Comparison of ENCODE assay signal across 22 mouse cellular contexts in the genomic region with DNA sequence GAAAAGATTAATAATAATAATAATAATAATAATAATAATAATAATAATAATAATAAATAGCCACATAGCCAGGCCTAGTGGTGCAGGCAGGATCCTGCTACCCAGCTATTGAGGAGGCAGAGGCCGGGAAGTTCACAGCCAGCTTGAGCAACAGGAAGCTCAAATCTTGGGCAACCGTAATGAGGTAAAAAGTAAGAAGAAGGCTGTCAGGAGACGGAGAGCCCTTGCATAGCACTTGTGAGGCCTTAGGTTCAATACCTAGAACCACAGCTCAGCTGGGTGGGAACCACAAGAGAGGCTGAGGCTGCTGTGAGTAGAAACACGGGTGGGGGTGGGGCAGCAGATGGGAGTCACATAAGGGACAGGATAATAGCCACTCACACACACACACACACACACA. TPM values are rescaled to one million over a fixed set of nuclear protein-coding genes. Genes with fewer than 3 reads are reported as not detected.
A peak's percentile ranks its signal among the peaks of the same experiment; 100 is the strongest.
DNase-seq lines count a peak whose midpoint lies in the region; ATAC-seq lines count a peak whose summit lies in the region.
"Had no signal": no experiment of that assay in that cellular context is flagged by ENCODE, and none has a peak within 500 bp of the region (broad histone marks: within the 10 kb centered on the region; RNA-seq: fewer than 3 reads in every experiment).

No protein-coding gene starts in this region.

- H3K9ac ChIP-seq in hindbrain, embryonic 16.5 days (ENCODE audit: low read depth, low read length) = no peak overlapping the region
- no peak overlapping the region for H3K9ac ChIP-seq in neural tube, embryonic 15.5 days (replicated peaks)
- H3K9ac ChIP-seq: embryonic facial prominence, embryonic 12.5 days; heart, embryonic 15.5 days had no signal

- H3K4me2 ChIP-seq in hindbrain, embryonic 16.5 days (ENCODE audit: low read length) = no peak overlapping the region
- H3K4me2 ChIP-seq in neural tube, embryonic 15.5 days = no peak overlapping the region
- H3K4me2 ChIP-seq: embryonic facial prominence, embryonic 12.5 days; heart, embryonic 15.5 days had no signal

- no peak for DNase-seq in hindbrain, embryonic 10.5 days (ENCODE audit: low spot score)
- DNase-seq in neural tube, embryonic 10.5 days (ENCODE audit: extremely low spot score, low spot score) = no peak
- peak; percentile 36 to 42 for DNase-seq in lung, postnatal 4 days
- DNase-seq in heart, postnatal 25 days (ENCODE audit: low spot score) = no peak
- no peak for DNase-seq in limb, embryonic 10.5 days (ENCODE audit: low spot score)
- DNase-seq: adrenal gland, adult 2 months; cerebellum, adult 9-10 months; gastrocnemius, postnatal 25 days; kidney, adult 2 months; kidney, postnatal 14 days; layer of hippocampus, postnatal 36 days; liver; thymus, postnatal 14 days had no signal

- no peak overlapping the region for H3K4me3 ChIP-seq in hindbrain, embryonic 10.5 days
- no peak overlapping the region for H3K4me3 ChIP-seq in hindbrain, embryonic 16.5 days (ENCODE audit: low read length)
- no peak overlapping the region for H3K4me3 ChIP-seq in neural tube, embryonic 15.5 days (replicated peaks)
- H3K4me3 ChIP-seq in limb, embryonic 10.5 days = no peak overlapping the region
- H3K4me3 ChIP-seq: embryonic facial prominence, embryonic 12.5 days; erythroblast, embryonic 14.5 days; heart, embryonic 15.5 days; layer of hippocampus, adult 2 months had no signal

- intact Hi-C loops in heart, postnatal 25 days (cut with DNase I) = no loop called here

- 87% methylated on average over 4 of the region's 4 CpGs for WGBS in hindbrain, embryonic 10.5 days
- 81% methylated on average over 4 of the region's 4 CpGs for WGBS in hindbrain, embryonic 16.5 days
- 87% methylated on average over 4 of the region's 4 CpGs for WGBS in neural tube, embryonic 15.5 days
- 86% methylated on average over 4 of the region's 4 CpGs for WGBS in limb, embryonic 10.5 days

- peaks cover 69% of the 10 kb centered on the region for H3K4me1 ChIP-seq in hindbrain, embryonic 10.5 days (replicated peaks)
- H3K4me1 ChIP-seq in hindbrain, embryonic 16.5 days (ENCODE audit: control insufficient read depth, insufficient read depth, low read depth, low read length) = peaks cover 26% of the 10 kb centered on the region
- H3K4me1 ChIP-seq in neural tube, embryonic 15.5 days = peaks cover 58% of the 10 kb centered on the region
- H3K4me1 ChIP-seq in limb, embryonic 10.5 days = peaks cover 45% of the 10 kb centered on the region

- peaks cover 34% of the 10 kb centered on the region for H3K36me3 ChIP-seq in hindbrain, embryonic 10.5 days
- peaks cover 22% of the 10 kb centered on the region for H3K36me3 ChIP-seq in hindbrain, embryonic 16.5 days (ENCODE audit: control insufficient read depth, insufficient read depth, low read length)
- peaks cover 28% of the 10 kb centered on the region for H3K36me3 ChIP-seq in neural tube, embryonic 15.5 days
- no peaks in the 10 kb centered on the region for H3K36me3 ChIP-seq in limb, embryonic 10.5 days
- H3K36me3 ChIP-seq: embryonic facial prominence, embryonic 12.5 days; heart, embryonic 15.5 days had no signal

- H3K27me3 ChIP-seq in hindbrain, embryonic 10.5 days (ENCODE audit: insufficient read depth, poor library complexity, severe bottlenecking) = peaks cover 9% of the 10 kb centered on the region
- no peaks in the 10 kb centered on the region for H3K27me3 ChIP-seq in hindbrain, embryonic 16.5 days (replicated peaks; ENCODE audit: control insufficient read depth, insufficient read depth, low read length)
- no peaks in the 10 kb centered on the region for H3K27me3 ChIP-seq in neural tube, embryonic 15.5 days (replicated peaks)
- no peaks in the 10 kb centered on the region for H3K27me3 ChIP-seq in limb, embryonic 10.5 days (ENCODE audit: low read depth, poor library complexity, severe bottlenecking)
- H3K27me3 ChIP-seq: embryonic facial prominence, embryonic 12.5 days had no signal

- peak overlapping the region; percentile 24 for H3K27ac ChIP-seq in hindbrain, embryonic 10.5 days
- H3K27ac ChIP-seq in hindbrain, embryonic 16.5 days (ENCODE audit: low read depth, low read length) = no peak overlapping the region
- 0 out of 2 replicates have a peak overlapping the region, but pooled peaks have one; percentile 28 for H3K27ac ChIP-seq in neural tube, embryonic 15.5 days (replicated peaks)
- no peak overlapping the region for H3K27ac ChIP-seq in limb, embryonic 10.5 days
- H3K27ac ChIP-seq: embryonic facial prominence, embryonic 12.5 days; heart, embryonic 15.5 days; layer of hippocampus, adult 2 months; stomach, postnatal 0 days had no signal

- ATAC-seq in hindbrain, embryonic 16.5 days = no peak
- ATAC-seq in neural tube, embryonic 15.5 days (ENCODE audit: low FRiP score) = no peak
- ATAC-seq: forebrain, embryonic 14.5 days; inflammation-experienced regulatory T-cells, adult 6 months had no signal

- no peaks in the 10 kb centered on the region for H3K9me3 ChIP-seq in hindbrain, embryonic 10.5 days
- no peaks in the 10 kb centered on the region for H3K9me3 ChIP-seq in hindbrain, embryonic 16.5 days (ENCODE audit: control insufficient read depth, low read length)
- H3K9me3 ChIP-seq in neural tube, embryonic 15.5 days (replicated peaks) = no peaks in the 10 kb centered on the region
- H3K9me3 ChIP-seq in limb, embryonic 10.5 days (replicated peaks) = no peaks in the 10 kb centered on the region
- H3K9me3 ChIP-seq: embryonic facial prominence, embryonic 12.5 days; heart, embryonic 15.5 days had no signal

RNA-seq across cellular contexts. Expression of gene Serpinh1, which starts 38.5 kb away (rescaled TPM):
- 861 and 996 TPM in 2 replicates for polyA plus RNA-seq in hindbrain, embryonic 10.5 days (2016; fragmentation: Nextera tagmentation; extraction: Ambion mirVana)
- polyA plus RNA-seq in hindbrain, embryonic 16.5 days (2015; fragmentation: Nextera tagmentation; extraction: Ambion mirVana) = 261 and 355 TPM in 2 replicates
- polyA plus RNA-seq in neural tube, embryonic 15.5 days (2015; fragmentation: Nextera tagmentation; extraction: Ambion mirVana) = 332 and 435 TPM in 2 replicates
- total RNA-seq in heart, postnatal 25 days (2021) = 100 to 1,000 TPM; 378 to 449 TPM
- 1,171 and 1,177 TPM in 2 replicates for polyA plus RNA-seq in limb, embryonic 10.5 days (2016; fragmentation: Nextera tagmentation; extraction: Ambion mirVana)
- polyA plus RNA-seq: inflammation-experienced regulatory T-cells, adult 6 months had no signal

RNA-seq across cellular contexts. Expression of gene Map6, which starts 47.3 kb away (rescaled TPM):
- 32.9 and 65.5 TPM in 2 replicates for polyA plus RNA-seq in hindbrain, embryonic 10.5 days (2016; fragmentation: Nextera tagmentation; extraction: Ambion mirVana)
- 127 and 137 TPM in 2 replicates for polyA plus RNA-seq in hindbrain, embryonic 16.5 days (2015; fragmentation: Nextera tagmentation; extraction: Ambion mirVana)
- polyA plus RNA-seq in neural tube, embryonic 15.5 days (2015; fragmentation: Nextera tagmentation; extraction: Ambion mirVana) = 120 and 146 TPM in 2 replicates
- total RNA-seq in heart, postnatal 25 days (2021) = 1 to 10 TPM; 3.0 to 4.4 TPM
- polyA plus RNA-seq in limb, embryonic 10.5 days (2016; fragmentation: Nextera tagmentation; extraction: Ambion mirVana) = 3.1 and 5.4 TPM in 2 replicates
- polyA plus RNA-seq: erythroblast, embryonic 14.5 days had no signal

Comparison
In these comparisons a context has a peak if more than half of its experiments do, and no peak if none do; other contexts are left out.
1. H3K27ac ChIP-seq: peak in hindbrain, embryonic 10.5 days (single experiment) and neural tube, embryonic 15.5 days (single experiment); none in hindbrain, embryonic 16.5 days (single experiment) and limb, embryonic 10.5 days (single experiment).
2. DNase-seq: peak in lung, postnatal 4 days (2 of 2); none in hindbrain, embryonic 10.5 days (single experiment), neural tube, embryonic 10.5 days (single experiment), heart, postnatal 25 days (single experiment) and limb, embryonic 10.5 days (single experiment).